Mouse (Mus musculus) midbrain, embryonic 11.5 days (tissue): Measurements from ENCODE around the gene Nup205. TPM values are rescaled to one million over a fixed set of nuclear protein-coding genes. Genes with fewer than 3 reads are reported as not detected.

Experiments
- ATAC-seq: fragments of 200-750 bp; cut with Nextera tagmentation; 2 replicates; pipeline ENCODE4 v1.8.0; 2017; ENCODE audit warnings: moderate TSS enrichment, moderate library complexity; ENCODE audit not compliant: low FRiP score
- DNase-seq: peaks from one replicate; pipeline ENCODE4 v3.0.0; 2015; ENCODE audit warnings: low spot score; ENCODE audit errors: missing footprints
- H3K27ac ChIP-seq: fragments of 300-500 bp; sonication (generic); 2 replicates; pipeline ENCODE4 v1.5.1; 2014; ENCODE audit warnings: low read depth, low read length
- H3K27me3 ChIP-seq: fragments of 300-500 bp; sonication (generic); 2 replicates; pipeline ENCODE4 v1.6.1; 2014; ENCODE audit warnings: mild to moderate bottlenecking, low read length, moderate library complexity, mixed read lengths; ENCODE audit not compliant: control insufficient read depth, insufficient read depth
- H3K36me3 ChIP-seq: fragments of 300-500 bp; sonication (generic); 2 replicates; pipeline ENCODE4 v1.6.1; 2014; ENCODE audit warnings: mild to moderate bottlenecking, low read length, moderate library complexity, mixed read lengths; ENCODE audit not compliant: control insufficient read depth, insufficient read depth
- H3K4me1 ChIP-seq: fragments of 300-500 bp; sonication (generic); 2 replicates; pipeline ENCODE4 v1.6.1; 2014; ENCODE audit warnings: low read length; ENCODE audit not compliant: control insufficient read depth, insufficient read depth
- H3K4me2 ChIP-seq: fragments of 300-500 bp; sonication (generic); 2 replicates; pipeline ENCODE4 v1.6.1; 2014; ENCODE audit warnings: mild to moderate bottlenecking, moderate library complexity
- H3K4me3 ChIP-seq: fragments of 300-500 bp; sonication (generic); 2 replicates; pipeline ENCODE4 v1.5.1; 2014; ENCODE audit warnings: low read depth, low read length
- H3K9ac ChIP-seq: fragments of 300-500 bp; sonication (generic); 2 replicates; pipeline ENCODE4 v1.6.1; 2014; ENCODE audit warnings: low read length
- H3K9me3 ChIP-seq: fragments of 300-500 bp; sonication (generic); 2 replicates; pipeline ENCODE4 v1.6.1; 2016; ENCODE audit warnings: low read length; ENCODE audit not compliant: control insufficient read depth
- WGBS: fragments of 180-500 bp; shearing (Covaris S2); extraction: QIAGEN DNeasy Blood & Tissue Kit; methylation state at CpG from one replicate; pipeline ENCODE4 v1.1.7; 2014; 5-methylcytosine and 5-hydroxymethylcytosine counted together
- polyA plus RNA-seq: library from polyadenylated mRNA; unstranded; fragments of >200 nt; fragmentation: Nextera tagmentation; extraction: Ambion mirVana; gene quantifications from 2 replicates; pipeline ENCODE4 v1.2.1, GENCODE M21; 2014

Nup205 gene
- polyA plus RNA-seq, 1 experiment from 2014 or later, result 50.1 TPM

GRCm38 (mm10) chr6:35254136-35254904, 77.1 kb downstream of the Nup205 start:
- DNase-seq (no peak), ATAC-seq (no peak)
- no peaks in the 10 kb centered on the region for H3K9me3 ChIP-seq
- H3K4me3 ChIP-seq, result peak overlapping the region; percentile 14; the same call in 1 of the 2 replicates
- H3K27me3 ChIP-seq, result no peaks in the 10 kb centered on the region
- H3K36me3 ChIP-seq, result no peaks in the 10 kb centered on the region
- H3K4me2 ChIP-seq, result peak overlapping the region; percentile 82
- H3K9ac ChIP-seq, result peak overlapping the region; percentile 31; the same call in 1 of the 2 replicates
- H3K27ac ChIP-seq, result no peak overlapping the region; the same call in 1 of the 2 replicates
- WGBS, result 59% methylated on average over 9 of the region's 9 CpGs
- peaks cover 22% of the 10 kb centered on the region for H3K4me1 ChIP-seq

- H3K9me3 ChIP-seq, result no peaks in the 10 kb centered on the region
- H3K4me2 ChIP-seq, result peak overlapping the region; percentile 82
- H3K4me3 ChIP-seq, result 0 out of 2 replicates have a peak overlapping the region, but pooled peaks have one; percentile 14
- no peaks in the 10 kb centered on the region for H3K27me3 ChIP-seq
- H3K4me1 ChIP-seq, result peaks cover 22% of the 10 kb centered on the region
- no peaks in the 10 kb centered on the region for H3K36me3 ChIP-seq
- DNase-seq (no peak), ATAC-seq (no peak)
- WGBS, result 76% methylated on average over 12 of the region's 12 CpGs
- H3K27ac ChIP-seq, result no peak overlapping the region
- no peak overlapping the region for H3K9ac ChIP-seq
Measured at GRCm38 (mm10) chr6:35255017-35255416, 77.8 kb downstream of the Nup205 start.

- no peak overlapping the region for H3K4me3 ChIP-seq
- peaks cover 22% of the 10 kb centered on the region for H3K4me1 ChIP-seq
- 92% methylated on average over 7 of the region's 7 CpGs for WGBS
- H3K4me2 ChIP-seq, result no peak overlapping the region
- 0 out of 2 replicates have a peak, but pooled peaks cover 2% of the 10 kb centered on the region for H3K36me3 ChIP-seq
- no peak for ATAC-seq
- no peaks in the 10 kb centered on the region for H3K27me3 ChIP-seq
- no peak overlapping the region for H3K9ac ChIP-seq
- DNase-seq, result no peak
- H3K9me3 ChIP-seq, result no peaks in the 10 kb centered on the region
- no peak overlapping the region for H3K27ac ChIP-seq
Measured at GRCm38 (mm10) chr6:35256691-35257090, 79.5 kb downstream of the Nup205 start.

GRCm38 (mm10) chr6:35257626-35258190, 80.5 kb downstream of the Nup205 start:
- no peaks in the 10 kb centered on the region for H3K27me3 ChIP-seq
- peaks cover 22% of the 10 kb centered on the region for H3K4me1 ChIP-seq
- no peak overlapping the region for H3K9ac ChIP-seq
- no peak overlapping the region for H3K27ac ChIP-seq
- no peaks in the 10 kb centered on the region for H3K9me3 ChIP-seq
- WGBS, result 87% methylated on average over 13 of the region's 13 CpGs
- no peak overlapping the region for H3K4me2 ChIP-seq
- DNase-seq, result no peak
- 0 out of 2 replicates have a peak, but pooled peaks cover 2% of the 10 kb centered on the region for H3K36me3 ChIP-seq
- H3K4me3 ChIP-seq, result no peak overlapping the region
- ATAC-seq, result no peak

- ATAC-seq, result no peak
- Histone ChIP-seq H3K27ac (no peak overlapping the region), H3K9me3 (no peaks in the 10 kb centered on the region), H3K4me3 (no peak overlapping the region), H3K4me2 (no peak overlapping the region), H3K9ac (no peak overlapping the region), H3K36me3 (0 out of 2 replicates have a peak, but pooled peaks cover 2% of the 10 kb centered on the region), H3K27me3 (no peaks in the 10 kb centered on the region), H3K4me1 (peaks cover 14% of the 10 kb centered on the region)
- WGBS, result 98% methylated on average over 2 of the region's 2 CpGs
- no peak for DNase-seq
Measured at GRCm38 (mm10) chr6:35258922-35259321, 81.7 kb downstream of the Nup205 start.

GRCm38 (mm10) chr6:35259526-35259925, 82.3 kb downstream of the Nup205 start:
- no peak for ATAC-seq
- no peak overlapping the region for H3K27ac ChIP-seq
- H3K4me3 ChIP-seq, result no peak overlapping the region
- no peak overlapping the region for H3K4me2 ChIP-seq
- WGBS, result 83% methylated on average over 5 of the region's 5 CpGs
- H3K36me3 ChIP-seq, result 0 out of 2 replicates have a peak, but pooled peaks cover 2% of the 10 kb centered on the region
- H3K9ac ChIP-seq, result no peak overlapping the region
- H3K27me3 ChIP-seq, result no peaks in the 10 kb centered on the region
- no peaks in the 10 kb centered on the region for H3K9me3 ChIP-seq
- H3K4me1 ChIP-seq, result peaks cover 8% of the 10 kb centered on the region
- no peak for DNase-seq

- no peak overlapping the region for H3K27ac ChIP-seq
- no peaks in the 10 kb centered on the region; the same call in 1 of the 2 replicates for H3K4me1 ChIP-seq
- H3K9me3 ChIP-seq, result no peaks in the 10 kb centered on the region
- no peak overlapping the region for H3K9ac ChIP-seq
- H3K36me3 ChIP-seq, result 0 out of 2 replicates have a peak, but pooled peaks cover 2% of the 10 kb centered on the region
- ATAC-seq, result no peak
- 88% methylated on average over 7 of the region's 7 CpGs for WGBS
- no peak overlapping the region for H3K4me2 ChIP-seq
- no peak overlapping the region for H3K4me3 ChIP-seq
- no peaks in the 10 kb centered on the region for H3K27me3 ChIP-seq
- DNase-seq, result no peak
Measured at GRCm38 (mm10) chr6:35260531-35260930, 83.3 kb downstream of the Nup205 start.

GRCm38 (mm10) chr6:35265580-35266278, 88.5 kb downstream of the Nup205 start:
- Histone ChIP-seq H3K27me3 (no peaks in the 10 kb centered on the region), H3K27ac (no peak overlapping the region), H3K4me1 (no peaks in the 10 kb centered on the region), H3K9ac (no peak overlapping the region), H3K4me3 (no peak overlapping the region), H3K4me2 (no peak overlapping the region), H3K36me3 (0 out of 2 replicates have a peak, but pooled peaks cover 2% of the 10 kb centered on the region), H3K9me3 (no peaks in the 10 kb centered on the region)
- ATAC-seq, result no peak
- 93% methylated on average over 15 of the region's 15 CpGs for WGBS
- DNase-seq, result no peak

- Histone ChIP-seq H3K4me3 (no peak overlapping the region), H3K4me2 (no peak overlapping the region), H3K9me3 (no peaks in the 10 kb centered on the region), H3K36me3 (no peaks in the 10 kb centered on the region), H3K9ac (no peak overlapping the region), H3K27me3 (no peaks in the 10 kb centered on the region), H3K4me1 (no peaks in the 10 kb centered on the region), H3K27ac (no peak overlapping the region)
- DNase-seq, result no peak
- WGBS, result 95% methylated on average over 13 of the region's 13 CpGs
- no peak for ATAC-seq
Measured at GRCm38 (mm10) chr6:35268711-35269110, 91.5 kb downstream of the Nup205 start.
